Mouse (Mus musculus) testis, postnatal 14 days (tissue): ENCODE measurements around the gene Nudt7.

Experiments used
- DNase-seq: peaks from one replicate; pipeline ENCODE4 v3.0.0; 2021; ENCODE audit warnings: low spot score

The Nudt7 gene

GRCm38 (mm10) chr8:114133510-114134362 lies at the start of gene Nudt7:
Nudt7 (plus strand) TSS chr8:114133557.
- DNase-seq, result peak; percentile 87

GRCm38 (mm10) chr8:114087932-114088331 lies 45.4 kb upstream of the Nudt7 start:
- DNase-seq, result no peak

- DNase-seq, result no peak
Measured at GRCm38 (mm10) chr8:114090736-114091135, 42.6 kb upstream of the Nudt7 start.

GRCm38 (mm10) chr8:114093321-114093720 lies 40.0 kb upstream of the Nudt7 start:
- DNase-seq, result no peak

GRCm38 (mm10) chr8:114094526-114094925 lies 38.8 kb upstream of the Nudt7 start:
- DNase-seq, result no peak

GRCm38 (mm10) chr8:114100561-114101206 lies 32.7 kb upstream of the Nudt7 start:
- no peak for DNase-seq

- DNase-seq, result no peak
Measured at GRCm38 (mm10) chr8:114103401-114103800, 30.0 kb upstream of the Nudt7 start.

- DNase-seq, result no peak
Measured at GRCm38 (mm10) chr8:114105971-114106370, 27.4 kb upstream of the Nudt7 start.

- DNase-seq, result no peak
Measured at GRCm38 (mm10) chr8:114109365-114110140, 23.8 kb upstream of the Nudt7 start.

GRCm38 (mm10) chr8:114115076-114115475 lies 18.3 kb upstream of the Nudt7 start:
- DNase-seq, result no peak

GRCm38 (mm10) chr8:114116049-114116448 lies 17.3 kb upstream of the Nudt7 start:
- peak; percentile 26 for DNase-seq

GRCm38 (mm10) chr8:114117439-114117838 lies 15.9 kb upstream of the Nudt7 start:
- DNase-seq, result no peak

- no peak for DNase-seq
Measured at GRCm38 (mm10) chr8:114121781-114122180, 11.6 kb upstream of the Nudt7 start.

- DNase-seq, result no peak
Measured at GRCm38 (mm10) chr8:114123611-114124010, 9.7 kb upstream of the Nudt7 start.

- DNase-seq, result no peak
Measured at GRCm38 (mm10) chr8:114124084-114124750, 9.1 kb upstream of the Nudt7 start.

- DNase-seq, result no peak
Measured at GRCm38 (mm10) chr8:114130838-114131237, 2.5 kb upstream of the Nudt7 start.

- no peak for DNase-seq
Measured at GRCm38 (mm10) chr8:114131421-114131820, 1.9 kb upstream of the Nudt7 start.

GRCm38 (mm10) chr8:114133050-114133509 lies 277 bp upstream of the Nudt7 start:
- DNase-seq, result no peak

GRCm38 (mm10) chr8:114136750-114137149 lies 3.4 kb downstream of the Nudt7 start:
- DNase-seq, result no peak

- DNase-seq, result no peak
Measured at GRCm38 (mm10) chr8:114137181-114137580, 3.8 kb downstream of the Nudt7 start.

- DNase-seq, result no peak
Measured at GRCm38 (mm10) chr8:114140437-114140836, 7.1 kb downstream of the Nudt7 start.

GRCm38 (mm10) chr8:114142199-114142598 lies 8.8 kb downstream of the Nudt7 start:
- no peak for DNase-seq
